32 mouse cellular contexts compared by ENCODE assay signal in genomic region chr16:6353191-6353590, GRCm38 (mm10).
DNase-seq lines count a peak whose midpoint lies in the region; ATAC-seq and TF ChIP-seq lines count a peak whose summit lies in the region.
"Had no signal": no experiment of that assay in that cellular context is flagged by ENCODE, and none has a peak within 500 bp of the region (broad histone marks: within the 10 kb centered on the region; RNA-seq: fewer than 3 reads in every experiment).

No protein-coding gene starts in this region.

- no peak for TF ChIP-seq POLR2A in cerebellum, adult 2 months (IDR thresholded peaks at IDR 0.05; ENCODE audit: borderline replicate concordance, insufficient read depth, low read length)

- H3K9me3 ChIP-seq in neural tube, embryonic 15.5 days (replicated peaks): no peaks in the 10 kb centered on the region
- H3K9me3 ChIP-seq in forebrain, embryonic 14.5 days (replicated peaks; ENCODE audit: control insufficient read depth, low read length): no peaks in the 10 kb centered on the region
- H3K9me3 ChIP-seq: forebrain, embryonic 15.5 days; heart, embryonic 10.5 days; heart, embryonic 15.5 days; intestine, embryonic 15.5 days; limb, embryonic 10.5 days; limb, embryonic 15.5 days; liver, embryonic 13.5 days; megakaryocyte, embryonic 14.5 days; midbrain, embryonic 12.5 days; neural tube, embryonic 13.5 days had no signal

- 35% methylated on average over 5 of the region's 5 CpGs for WGBS in cerebellum, adult 2 months
- 66% methylated on average over 5 of the region's 5 CpGs for WGBS in neural tube, embryonic 15.5 days
- WGBS in forebrain, embryonic 14.5 days: 89% methylated on average over 5 of the region's 5 CpGs

- no peak overlapping the region for H3K4me2 ChIP-seq in neural tube, embryonic 15.5 days
- no peak overlapping the region for H3K4me2 ChIP-seq in forebrain, embryonic 14.5 days (ENCODE audit: low read length)
- H3K4me2 ChIP-seq: forebrain, embryonic 15.5 days; heart, embryonic 15.5 days; intestine, embryonic 15.5 days; limb, embryonic 15.5 days; liver, embryonic 13.5 days; midbrain, embryonic 12.5 days; neural tube, embryonic 13.5 days had no signal

- H3K27me3 ChIP-seq in cerebellum, adult 2 months (ENCODE audit: control insufficient read depth, insufficient read depth, low read length): no peaks in the 10 kb centered on the region
- no peaks in the 10 kb centered on the region for H3K27me3 ChIP-seq in neural tube, embryonic 15.5 days (replicated peaks)
- no peaks in the 10 kb centered on the region for H3K27me3 ChIP-seq in forebrain, embryonic 14.5 days (replicated peaks; ENCODE audit: control insufficient read depth, insufficient read depth, low read length)
- H3K27me3 ChIP-seq: forebrain, embryonic 15.5 days had no signal

- ATAC-seq in neural tube, embryonic 15.5 days (ENCODE audit: low FRiP score): no peak
- no peak for ATAC-seq in forebrain, embryonic 14.5 days
- ATAC-seq: forebrain, embryonic 15.5 days; hindbrain, postnatal 0 days; intestine, embryonic 15.5 days; lung, postnatal 0 days; Patski had no signal

- H3K4me1 ChIP-seq in cerebellum, adult 2 months (ENCODE audit: control insufficient read depth, insufficient read depth, low read length): peaks cover 17% of the 10 kb centered on the region; the same call in 1 of the 2 replicates
- peaks cover 30% of the 10 kb centered on the region for H3K4me1 ChIP-seq in neural tube, embryonic 15.5 days
- peaks cover 2% of the 10 kb centered on the region; the same call in 1 of the 2 replicates for H3K4me1 ChIP-seq in forebrain, embryonic 14.5 days (ENCODE audit: control insufficient read depth, insufficient read depth, low read length)
- H3K4me1 ChIP-seq: intestine, embryonic 15.5 days; liver, embryonic 13.5 days had no signal

- DNase-seq in cerebellum, adult 2 months: peak; percentile 55 to 62
- no peak for DNase-seq in cerebellum, postnatal 4 days (ENCODE audit: low spot score in 2 of 2)
- peak; percentile 38 to 72 for DNase-seq in layer of hippocampus, adult 18-20 months (ENCODE audit: low spot score in 2 of 2)
- DNase-seq in layer of hippocampus, postnatal 10 days (ENCODE audit: low spot score in 2 of 2): no peak
- no peak for DNase-seq in neural tube, embryonic 10.5 days (ENCODE audit: extremely low spot score, low spot score)
- peak; percentile 51 to 53 for DNase-seq in cerebellum, postnatal 25 days
- DNase-seq in forebrain, embryonic 14.5 days (ENCODE audit: low spot score): no peak
- DNase-seq: adrenal gland, postnatal 10 days; gastrocnemius, postnatal 10 days; kidney, adult 2 months; kidney, postnatal 36 days; liver, embryonic 13.5 days; lung, adult 18-20 months; lung, postnatal 4 days; right cerebral cortex, postnatal 4 days; thymus, adult 18-20 months; thymus, postnatal 25 days had no signal

- H3K4me3 ChIP-seq in cerebellum, adult 2 months (replicated peaks; ENCODE audit: insufficient read depth, low read depth, low read length): peak overlapping the region; percentile 32
- H3K4me3 ChIP-seq in neural tube, embryonic 15.5 days (replicated peaks): no peak overlapping the region
- no peak overlapping the region for H3K4me3 ChIP-seq in forebrain, embryonic 14.5 days (ENCODE audit: low read depth, low read length)
- H3K4me3 ChIP-seq: forebrain, embryonic 15.5 days; heart, embryonic 10.5 days; heart, embryonic 15.5 days; intestine, embryonic 15.5 days; limb, embryonic 10.5 days; limb, embryonic 15.5 days; liver, embryonic 13.5 days; megakaryocyte, embryonic 14.5 days; midbrain, embryonic 12.5 days; myocyte; neural tube, embryonic 13.5 days had no signal

- no peaks in the 10 kb centered on the region for H3K36me3 ChIP-seq in neural tube, embryonic 15.5 days
- no peaks in the 10 kb centered on the region for H3K36me3 ChIP-seq in forebrain, embryonic 14.5 days (ENCODE audit: control insufficient read depth, insufficient read depth, low read length)
- H3K36me3 ChIP-seq: forebrain, embryonic 15.5 days; heart, embryonic 10.5 days; heart, embryonic 15.5 days; intestine, embryonic 15.5 days; limb, embryonic 10.5 days; limb, embryonic 15.5 days; liver, embryonic 13.5 days; midbrain, embryonic 12.5 days; neural tube, embryonic 13.5 days had no signal

- no peak for TF ChIP-seq CTCF in cerebellum, adult 2 months (IDR thresholded peaks at IDR 0.05; ENCODE audit: borderline replicate concordance, insufficient read depth, low read depth, low read length)

- H3K27ac ChIP-seq in cerebellum, adult 2 months (ENCODE audit: insufficient read depth, low read length): peak overlapping the region; percentile 82
- 0 out of 2 replicates have a peak overlapping the region, but pooled peaks have one; percentile 18 for H3K27ac ChIP-seq in neural tube, embryonic 15.5 days (replicated peaks)
- no peak overlapping the region for H3K27ac ChIP-seq in forebrain, embryonic 14.5 days (ENCODE audit: low read depth, low read length)
- H3K27ac ChIP-seq: forebrain, embryonic 15.5 days; heart, embryonic 10.5 days; heart, embryonic 15.5 days; hindbrain, postnatal 0 days; intestine, embryonic 15.5 days; limb, embryonic 10.5 days; limb, embryonic 15.5 days; liver, embryonic 13.5 days; midbrain, embryonic 12.5 days; neural tube, embryonic 13.5 days; stomach, postnatal 0 days had no signal

- H3K9ac ChIP-seq in neural tube, embryonic 15.5 days (replicated peaks): no peak overlapping the region
- H3K9ac ChIP-seq in forebrain, embryonic 14.5 days (ENCODE audit: low read length): no peak overlapping the region
- H3K9ac ChIP-seq: forebrain, embryonic 15.5 days; heart, embryonic 15.5 days; intestine, embryonic 15.5 days; limb, embryonic 15.5 days; liver, embryonic 13.5 days; midbrain, embryonic 12.5 days; neural tube, embryonic 13.5 days had no signal

Comparison
In these comparisons a context has a peak if more than half of its experiments do, and no peak if none do; other contexts are left out.
1. DNase-seq: peak in cerebellum, adult 2 months (2 of 2), layer of hippocampus, adult 18-20 months (2 of 2) and cerebellum, postnatal 25 days (2 of 2); none in cerebellum, postnatal 4 days (0 of 2), layer of hippocampus, postnatal 10 days (0 of 2), neural tube, embryonic 10.5 days (single experiment) and forebrain, embryonic 14.5 days (single experiment).